Mouse (Mus musculus) spleen, adult 2 months (tissue): ENCODE measurements around the gene Myof.

ENCODE experiments used
- CTCF ChIP-seq: fragments of 200-500 bp; IDR thresholded peaks from 2 replicates; pipeline ENCODE4 v1.5.1; 2011; ENCODE audit warnings: mild to moderate bottlenecking, inconsistent platforms; ENCODE audit not compliant: insufficient read depth, insufficient read length, insufficient replicate concordance; ENCODE audit errors: extremely low read depth
- POLR2A ChIP-seq: fragments of 200-500 bp; IDR thresholded peaks from 2 replicates; pipeline ENCODE4 v1.6.1; 2011; ENCODE audit warnings: low read depth, low read length, inconsistent platforms

- no peak for TF ChIP-seq POLR2A
- no peak for TF ChIP-seq CTCF
Observed at GRCm38 (mm10) chr19:38075051-38075450, 31.7 kb upstream of the Myof start.
